Mouse (Mus musculus): ENCODE data around the gene Wdr48. TPM values are rescaled to one million over a fixed set of nuclear protein-coding genes. Genes with fewer than 3 reads are reported as not detected.

Wdr48 gene
- polyA plus RNA-seq, 1 experiment from 2014 or later = 13.9 TPM

- no peak for DNase-seq
- H3K4me3 ChIP-seq (ENCODE audit: low read depth, low read length) = no peak overlapping the region
- 59% methylated on average over 8 of the region's 8 CpGs for WGBS (ENCODE audit: insufficient replicate concordance)
- H3K9ac ChIP-seq (replicated peaks) = no peak overlapping the region
- peak overlapping the region; percentile 49; the same call in 1 of the 2 replicates for H3K27ac ChIP-seq (ENCODE audit: low read depth)
- no peak overlapping the region for H3K4me2 ChIP-seq (ENCODE audit: low read depth, low read length)
- H3K9me3 ChIP-seq (ENCODE audit: low read length) = no peaks in the 10 kb centered on the region
- H3K36me3 ChIP-seq (replicated peaks; ENCODE audit: insufficient read depth, low read length) = no peaks in the 10 kb centered on the region
- H3K4me1 ChIP-seq (ENCODE audit: insufficient read depth) = 0 out of 2 replicates have a peak, but pooled peaks cover 3% of the 10 kb centered on the region
- peak; percentile 89 for ATAC-seq
- H3K27me3 ChIP-seq (ENCODE audit: insufficient read depth, low read length) = no peaks in the 10 kb centered on the region
- TF ChIP-seq CTCF (IDR thresholded peaks at IDR 0.05; ENCODE audit: low read depth) = no peak
- TF ChIP-seq EP300 (IDR thresholded peaks at IDR 0.05; ENCODE audit: low read depth) = no peak
Measured at GRCm38 (mm10) chr9:119854170-119854569, 40.5 kb upstream of the Wdr48 start.

- Histone ChIP-seq H3K36me3 (replicated peaks; ENCODE audit: insufficient read depth, low read length) (no peaks in the 10 kb centered on the region), H3K9ac (replicated peaks) (no peak overlapping the region), H3K4me3 (ENCODE audit: low read depth, low read length) (no peak overlapping the region), H3K27me3 (ENCODE audit: insufficient read depth, low read length) (no peaks in the 10 kb centered on the region), H3K4me1 (ENCODE audit: insufficient read depth) (no peaks in the 10 kb centered on the region), H3K27ac (ENCODE audit: low read depth) (no peak overlapping the region), H3K4me2 (ENCODE audit: low read depth, low read length) (no peak overlapping the region), H3K9me3 (ENCODE audit: low read length) (no peaks in the 10 kb centered on the region)
- peak; percentile 24 for DNase-seq
- WGBS (ENCODE audit: insufficient replicate concordance) = 75% methylated on average over 4 of the region's 4 CpGs
- TF ChIP-seq EP300 (IDR thresholded peaks at IDR 0.05; ENCODE audit: low read depth) (no peak), CTCF (IDR thresholded peaks at IDR 0.05; ENCODE audit: low read depth) (no peak)
- no peak for ATAC-seq
Measured at GRCm38 (mm10) chr9:119887144-119887901, 7.4 kb upstream of the Wdr48 start.

- H3K36me3 ChIP-seq (replicated peaks; ENCODE audit: insufficient read depth, low read length) = no peaks in the 10 kb centered on the region
- H3K27me3 ChIP-seq (ENCODE audit: insufficient read depth, low read length) = no peaks in the 10 kb centered on the region
- no peaks in the 10 kb centered on the region for H3K9me3 ChIP-seq (ENCODE audit: low read length)
- no peak overlapping the region for H3K27ac ChIP-seq (ENCODE audit: low read depth)
- no peaks in the 10 kb centered on the region for H3K4me1 ChIP-seq (ENCODE audit: insufficient read depth)
- DNase-seq (no peak), ATAC-seq (no peak)
- H3K4me3 ChIP-seq (ENCODE audit: low read depth, low read length) = no peak overlapping the region
- TF ChIP-seq EP300 (IDR thresholded peaks at IDR 0.05; ENCODE audit: low read depth) (no peak), CTCF (IDR thresholded peaks at IDR 0.05; ENCODE audit: low read depth) (no peak)
- no peak overlapping the region for H3K4me2 ChIP-seq (ENCODE audit: low read depth, low read length)
- 61% methylated on average over 2 of the region's 2 CpGs for WGBS (ENCODE audit: insufficient replicate concordance)
- H3K9ac ChIP-seq (replicated peaks) = no peak overlapping the region
Measured at GRCm38 (mm10) chr9:119888843-119889246, 5.8 kb upstream of the Wdr48 start.

- no peak for DNase-seq
- Histone ChIP-seq H3K4me3 (ENCODE audit: low read depth, low read length) (no peak overlapping the region), H3K36me3 (replicated peaks; ENCODE audit: insufficient read depth, low read length) (no peaks in the 10 kb centered on the region), H3K4me2 (ENCODE audit: low read depth, low read length) (no peak overlapping the region), H3K27ac (ENCODE audit: low read depth) (no peak overlapping the region), H3K9ac (replicated peaks) (no peak overlapping the region), H3K27me3 (ENCODE audit: insufficient read depth, low read length) (no peaks in the 10 kb centered on the region), H3K9me3 (ENCODE audit: low read length) (no peaks in the 10 kb centered on the region), H3K4me1 (ENCODE audit: insufficient read depth) (no peaks in the 10 kb centered on the region; the same call in 1 of the 2 replicates)
- WGBS (ENCODE audit: insufficient replicate concordance) = 81% methylated on average over 9 of the region's 9 CpGs
- TF ChIP-seq EP300 (IDR thresholded peaks at IDR 0.05; ENCODE audit: low read depth) (no peak), CTCF (IDR thresholded peaks at IDR 0.05; ENCODE audit: low read depth) (no peak)
- no peak for ATAC-seq
Measured at GRCm38 (mm10) chr9:119889446-119889845, 5.2 kb upstream of the Wdr48 start.

GRCm38 (mm10) chr9:119890692-119891091 is 4.0 kb upstream of the Wdr48 start:
- H3K27me3 ChIP-seq (ENCODE audit: insufficient read depth, low read length) = no peaks in the 10 kb centered on the region
- no peak overlapping the region for H3K9ac ChIP-seq (replicated peaks)
- ATAC-seq (no peak), DNase-seq (peak; percentile 34)
- TF ChIP-seq CTCF (IDR thresholded peaks at IDR 0.05; ENCODE audit: low read depth) (peak; percentile 77), EP300 (IDR thresholded peaks at IDR 0.05; ENCODE audit: low read depth) (no peak)
- no peaks in the 10 kb centered on the region for H3K9me3 ChIP-seq (ENCODE audit: low read length)
- 48% methylated on average over 2 of the region's 2 CpGs for WGBS (ENCODE audit: insufficient replicate concordance)
- H3K36me3 ChIP-seq (replicated peaks; ENCODE audit: insufficient read depth, low read length) = no peaks in the 10 kb centered on the region
- H3K4me2 ChIP-seq (ENCODE audit: low read depth, low read length) = no peak overlapping the region
- no peak overlapping the region for H3K27ac ChIP-seq (ENCODE audit: low read depth)
- peaks cover 4% of the 10 kb centered on the region for H3K4me1 ChIP-seq (ENCODE audit: insufficient read depth)
- no peak overlapping the region for H3K4me3 ChIP-seq (ENCODE audit: low read depth, low read length)

GRCm38 (mm10) chr9:119893881-119894280 is 797 bp upstream of the Wdr48 start:
- WGBS (ENCODE audit: insufficient replicate concordance) = 81% methylated on average over 5 of the region's 5 CpGs
- DNase-seq = no peak
- ATAC-seq = no peak
- Histone ChIP-seq H3K36me3 (replicated peaks; ENCODE audit: insufficient read depth, low read length) (no peaks in the 10 kb centered on the region), H3K4me1 (ENCODE audit: insufficient read depth) (peaks cover 13% of the 10 kb centered on the region), H3K9ac (replicated peaks) (no peak overlapping the region), H3K27me3 (ENCODE audit: insufficient read depth, low read length) (no peaks in the 10 kb centered on the region), H3K9me3 (ENCODE audit: low read length) (no peaks in the 10 kb centered on the region), H3K4me3 (ENCODE audit: low read depth, low read length) (no peak overlapping the region), H3K4me2 (ENCODE audit: low read depth, low read length) (peak overlapping the region; percentile 90), H3K27ac (ENCODE audit: low read depth) (no peak overlapping the region)
- TF ChIP-seq CTCF (IDR thresholded peaks at IDR 0.05; ENCODE audit: low read depth) (no peak), EP300 (IDR thresholded peaks at IDR 0.05; ENCODE audit: low read depth) (no peak)

All from liver, postnatal 0 days (tissue).